Mouse (Mus musculus): ENCODE data around the gene Atp6v0a1.

Atp6v0a1 gene

DNA sequence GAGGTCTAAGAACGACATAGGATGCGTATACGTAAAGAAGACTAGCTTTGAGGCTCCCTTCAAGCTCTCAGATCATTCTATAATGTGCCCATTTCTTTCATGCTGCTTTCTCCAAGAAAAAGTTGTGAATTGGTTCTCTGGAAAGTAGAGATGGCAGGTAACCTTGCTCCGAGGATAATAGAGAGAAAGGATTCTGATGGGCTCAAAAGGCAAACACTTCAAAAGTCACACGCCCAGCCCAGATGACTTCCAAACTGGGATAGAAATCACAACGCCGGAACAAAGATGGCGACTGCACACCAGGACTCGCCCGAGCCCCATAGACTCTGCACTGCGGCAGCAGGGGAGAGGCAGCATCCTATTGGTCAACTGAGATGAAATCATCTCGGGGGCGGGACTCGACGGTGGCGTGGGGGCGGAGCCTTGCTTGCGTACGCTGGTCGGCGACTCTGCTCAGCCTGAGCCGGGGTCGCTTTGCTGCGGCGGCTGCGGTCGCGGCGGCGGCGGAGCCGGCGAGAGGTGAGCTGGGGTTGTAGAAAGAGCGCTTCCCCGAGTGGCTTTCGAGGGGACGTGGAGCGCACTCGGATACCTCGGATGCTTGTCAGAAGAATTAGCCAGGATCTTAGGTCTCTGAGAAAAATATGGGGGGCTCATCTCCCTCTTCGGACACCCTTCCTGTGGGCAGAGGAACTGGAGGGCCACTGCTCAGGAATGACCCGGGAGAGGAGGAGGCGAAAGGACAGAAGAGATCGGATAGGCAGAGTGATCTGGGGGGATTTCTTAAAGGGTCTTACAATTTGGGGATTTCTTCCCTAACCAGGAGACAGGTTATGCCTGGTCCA is at the start of gene Atp6v0a1:
Gene Atp6v0a1 (plus strand): TSS at position 407 of the 842 bp plus-strand sequence.
- DNase-seq (ENCODE audit: low spot score in 2 of 2), result peak; percentile 97

DNA sequence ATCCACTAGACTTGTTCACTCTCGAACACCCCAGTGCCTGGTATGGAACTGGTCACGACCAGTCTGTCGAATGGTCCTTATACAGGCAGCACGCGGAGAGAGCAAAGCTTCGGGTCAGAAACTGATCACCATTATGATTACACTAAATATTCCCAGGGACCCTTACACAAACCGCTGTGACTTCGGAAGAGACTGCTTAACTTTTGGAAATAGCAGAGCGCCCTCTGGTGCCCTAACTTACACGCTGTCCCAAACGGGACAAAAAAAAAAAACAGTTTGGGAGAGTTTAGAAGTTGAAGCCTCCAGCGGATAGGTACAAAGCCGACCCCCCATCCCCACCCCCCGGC is 49.8 kb upstream of the Atp6v0a1 start:
- peak in 1 of 2 experiments; percentile 49 for DNase-seq (ENCODE audit: low spot score in 2 of 2)

DNA sequence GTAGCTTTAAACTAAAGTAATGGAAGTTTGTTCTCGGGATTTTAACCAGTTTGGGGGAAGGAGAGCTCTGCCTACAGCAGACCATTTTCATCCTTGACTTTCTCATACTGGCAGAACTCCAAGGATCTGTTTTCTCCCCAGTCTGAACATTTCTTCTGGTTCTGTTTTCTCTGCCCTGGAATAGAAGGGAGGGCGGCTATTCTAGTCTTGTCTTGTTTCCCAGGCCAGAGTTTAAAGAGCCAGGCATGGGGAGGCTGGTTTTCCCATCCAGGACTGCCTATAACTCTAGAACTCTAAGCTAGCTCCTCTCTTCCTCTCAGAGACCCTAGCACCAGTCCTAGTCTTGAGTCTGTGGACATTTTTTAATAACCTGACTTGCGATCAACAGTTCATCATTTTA is 49.4 kb upstream of the Atp6v0a1 start:
- DNase-seq (ENCODE audit: low spot score in 2 of 2), result no peak

DNA sequence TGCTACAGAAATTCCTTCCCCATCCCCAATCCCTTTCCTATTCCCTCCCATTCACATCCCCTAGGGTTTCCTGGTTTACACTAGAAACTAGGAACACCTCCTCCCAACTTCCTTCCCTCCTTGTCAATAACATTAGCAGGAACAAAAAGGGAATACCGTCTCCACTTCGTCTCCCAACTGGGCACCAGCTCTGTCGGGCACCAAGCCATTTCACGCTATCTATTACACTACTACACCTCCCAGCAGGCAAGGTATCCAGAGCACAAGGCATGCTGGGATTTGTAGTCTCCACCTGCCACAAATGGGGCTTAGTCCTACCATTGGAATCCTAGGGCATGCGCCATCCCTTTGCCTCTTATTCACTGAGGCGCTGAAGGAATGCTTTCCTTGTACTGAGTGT is 48.7 kb upstream of the Atp6v0a1 start:
- DNase-seq (ENCODE audit: low spot score in 2 of 2), result peak in 1 of 2 experiments; percentile 31

DNA sequence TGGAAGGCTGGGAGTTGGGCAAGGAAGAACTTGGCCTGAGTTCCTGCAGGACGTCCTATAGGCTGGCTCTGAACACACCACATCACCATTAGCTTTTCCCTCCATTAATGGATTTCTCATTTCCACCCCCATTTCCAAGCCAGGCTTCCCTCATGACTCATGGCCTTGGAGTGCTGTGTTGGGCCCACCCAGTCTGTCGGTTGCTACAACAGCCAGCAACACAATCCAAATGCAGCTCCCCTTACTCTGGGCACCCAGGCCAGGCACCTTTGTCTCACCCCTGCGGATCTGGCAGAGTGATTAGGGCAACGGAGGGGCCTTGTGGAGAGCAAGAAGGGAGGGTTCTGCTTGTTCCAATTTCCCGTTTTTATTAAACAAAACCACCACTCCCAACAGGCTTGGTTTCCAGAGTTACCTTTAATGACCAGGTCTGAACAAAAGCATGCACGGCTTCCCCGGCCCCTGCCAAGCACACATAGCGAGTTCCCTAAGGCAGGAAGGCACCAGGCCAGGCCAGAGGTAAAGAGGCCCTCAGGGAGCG is 46.8 kb upstream of the Atp6v0a1 start:
- no peak for DNase-seq (ENCODE audit: low spot score in 2 of 2)

DNA sequence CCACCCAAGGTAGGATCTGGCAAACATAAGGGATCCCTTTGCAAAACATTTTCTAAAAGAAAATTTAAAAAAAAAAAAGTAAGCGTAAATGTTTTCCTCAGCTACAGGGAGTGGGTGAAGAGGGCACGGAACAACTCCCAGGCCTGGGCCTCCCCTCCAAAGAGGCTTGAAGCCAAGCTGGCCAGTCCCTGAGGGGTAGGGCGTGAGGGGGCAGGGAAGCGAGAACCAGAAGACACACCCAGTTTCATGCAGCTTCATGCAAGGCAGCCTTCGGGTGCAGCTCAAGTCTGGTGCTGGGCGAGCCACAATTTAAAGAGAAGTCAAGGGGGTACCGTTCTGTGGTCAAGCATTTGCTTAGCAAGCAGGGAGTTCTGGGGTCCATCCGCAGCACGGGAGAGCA is 45.6 kb upstream of the Atp6v0a1 start:
- DNase-seq (ENCODE audit: low spot score in 2 of 2), result no peak

DNA sequence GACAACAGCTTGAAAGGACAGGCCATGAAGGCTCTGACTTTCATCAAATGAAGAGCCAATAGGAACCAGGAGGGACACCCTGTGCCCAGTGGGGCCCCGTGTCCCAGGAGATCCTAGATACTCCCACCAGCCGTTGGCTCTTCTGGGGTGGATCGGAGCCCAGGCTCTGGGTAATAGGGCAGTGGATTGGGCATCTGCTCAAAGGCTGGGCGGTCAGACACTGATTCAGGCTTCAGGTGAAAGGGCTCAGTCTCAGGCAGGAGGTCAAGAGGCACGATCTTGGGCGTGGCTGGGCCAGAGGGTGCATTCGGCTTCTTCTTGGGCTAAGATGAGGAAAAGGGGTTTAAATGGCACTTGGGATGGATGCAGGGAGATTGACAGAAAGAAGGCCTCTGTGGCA is 45.1 kb upstream of the Atp6v0a1 start:
- no peak for DNase-seq (ENCODE audit: low spot score in 2 of 2)

DNA sequence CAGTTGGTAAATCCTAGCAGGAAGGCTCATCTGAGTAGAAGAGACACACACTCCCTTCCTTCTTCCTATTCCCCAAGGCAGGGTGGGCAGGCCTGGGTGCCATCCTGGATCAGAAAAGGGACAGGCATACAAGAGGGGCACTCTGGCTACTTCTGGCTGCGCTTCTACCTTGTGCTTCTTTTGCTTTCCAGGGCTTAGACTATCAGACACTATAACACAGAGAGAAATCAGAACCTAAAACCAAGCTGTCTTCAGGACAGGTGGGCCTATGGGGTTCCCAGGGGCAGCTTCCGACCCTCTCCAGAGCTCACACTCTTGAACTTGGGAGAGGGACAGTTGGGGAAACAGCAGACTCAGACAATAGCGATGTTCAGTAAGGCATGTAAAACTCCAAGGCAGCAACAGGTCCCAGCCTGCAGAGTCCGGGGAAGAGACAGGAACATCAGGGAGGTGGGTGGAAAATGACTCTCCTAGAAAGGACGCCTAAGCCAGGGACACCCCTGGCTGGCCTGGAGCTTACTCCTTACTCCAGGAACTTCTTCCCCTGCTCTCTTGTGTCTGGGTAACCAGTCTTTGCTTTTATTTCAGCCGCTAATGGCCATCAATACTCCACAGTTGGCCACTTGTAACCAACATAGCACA is 44.2 kb upstream of the Atp6v0a1 start:
- DNase-seq (ENCODE audit: low spot score in 2 of 2), result no peak

DNA sequence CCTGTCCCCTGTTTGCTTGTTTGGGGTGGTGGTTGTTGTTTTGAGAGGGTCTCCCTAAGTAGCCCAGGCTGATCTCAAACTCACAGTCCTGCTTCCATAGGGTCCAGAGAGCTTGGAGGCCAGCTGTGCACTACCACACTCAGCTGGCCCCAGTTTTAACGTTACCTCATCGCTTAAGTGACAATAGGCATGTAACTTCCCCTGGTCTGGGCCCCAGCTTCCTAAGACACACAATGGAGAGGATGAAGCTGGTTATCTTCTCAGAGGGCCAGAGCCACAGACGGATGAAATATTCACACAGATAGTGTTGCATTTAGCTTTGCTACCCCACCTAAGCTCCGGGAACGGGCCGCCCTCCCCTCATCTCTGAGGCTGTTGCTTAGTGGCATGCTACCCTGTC is 43.5 kb upstream of the Atp6v0a1 start:
- DNase-seq (ENCODE audit: low spot score in 2 of 2), result no peak

DNA sequence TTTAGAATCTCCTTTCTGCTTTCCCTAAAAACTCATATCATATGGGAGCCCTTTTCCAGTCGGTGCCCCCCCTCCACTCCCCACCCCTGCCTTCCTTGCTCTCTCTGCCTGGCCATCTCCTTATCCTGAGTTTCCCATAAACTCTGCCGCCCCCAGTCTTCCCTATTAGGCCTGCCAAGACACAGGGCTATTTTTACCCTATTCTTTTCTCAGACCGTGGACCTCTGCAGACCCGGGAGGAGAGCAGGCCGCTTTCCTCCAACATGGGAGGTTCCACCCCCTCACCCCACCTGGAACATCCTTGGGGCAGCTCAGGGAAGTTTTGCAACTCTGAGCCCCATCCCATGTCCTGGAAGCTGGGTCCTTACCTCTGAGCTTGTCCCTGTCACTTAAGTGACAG is 41.9 kb upstream of the Atp6v0a1 start:
- no peak for DNase-seq (ENCODE audit: low spot score in 2 of 2)

DNA sequence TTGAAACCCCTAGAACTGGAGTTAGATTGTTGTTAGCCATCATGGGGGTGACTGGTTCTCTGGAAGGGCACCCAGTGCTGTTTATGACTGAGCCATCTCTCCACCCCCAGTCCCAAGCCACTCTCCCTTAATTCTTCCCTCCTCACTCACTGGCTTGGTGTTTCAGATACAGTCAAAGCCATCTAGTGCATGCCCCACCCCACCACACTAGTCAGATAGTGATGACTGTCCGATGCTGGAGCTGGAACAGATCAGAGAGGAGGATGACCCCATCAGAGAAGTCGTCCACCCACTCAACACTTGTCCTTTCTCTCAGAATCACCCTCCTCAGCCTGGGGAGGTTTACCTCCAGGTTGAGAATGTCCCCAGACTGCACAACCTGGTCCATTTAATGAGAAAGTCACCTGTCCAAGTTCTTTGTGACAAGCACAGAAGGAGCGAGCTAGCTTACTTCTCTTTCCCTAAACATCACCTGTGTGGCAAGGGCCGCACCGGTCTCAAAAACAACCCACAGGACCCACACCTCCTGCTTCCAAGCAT is 41.3 kb upstream of the Atp6v0a1 start:
- DNase-seq (ENCODE audit: low spot score in 2 of 2), result no peak

DNA sequence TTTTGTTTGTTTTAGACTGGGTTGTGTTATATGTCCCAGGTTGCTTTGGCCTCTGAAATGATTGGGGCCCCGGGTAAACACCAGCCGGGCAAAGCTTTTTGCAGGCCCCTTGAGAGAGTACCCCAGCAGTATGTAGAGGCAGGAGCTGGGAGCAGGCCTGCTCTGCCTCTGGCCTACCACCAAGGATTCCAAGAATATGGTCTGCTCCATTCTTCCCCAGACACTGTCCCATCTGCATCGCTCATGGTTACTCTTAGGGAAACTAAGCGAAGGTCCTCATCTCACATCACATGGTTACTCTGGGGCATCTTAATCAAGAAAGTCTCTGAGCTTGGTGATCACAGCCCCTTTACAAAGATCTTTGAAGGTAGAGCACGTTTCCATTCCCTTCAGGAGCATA is 40.8 kb upstream of the Atp6v0a1 start:
- no peak for DNase-seq (ENCODE audit: low spot score in 2 of 2)

DNA sequence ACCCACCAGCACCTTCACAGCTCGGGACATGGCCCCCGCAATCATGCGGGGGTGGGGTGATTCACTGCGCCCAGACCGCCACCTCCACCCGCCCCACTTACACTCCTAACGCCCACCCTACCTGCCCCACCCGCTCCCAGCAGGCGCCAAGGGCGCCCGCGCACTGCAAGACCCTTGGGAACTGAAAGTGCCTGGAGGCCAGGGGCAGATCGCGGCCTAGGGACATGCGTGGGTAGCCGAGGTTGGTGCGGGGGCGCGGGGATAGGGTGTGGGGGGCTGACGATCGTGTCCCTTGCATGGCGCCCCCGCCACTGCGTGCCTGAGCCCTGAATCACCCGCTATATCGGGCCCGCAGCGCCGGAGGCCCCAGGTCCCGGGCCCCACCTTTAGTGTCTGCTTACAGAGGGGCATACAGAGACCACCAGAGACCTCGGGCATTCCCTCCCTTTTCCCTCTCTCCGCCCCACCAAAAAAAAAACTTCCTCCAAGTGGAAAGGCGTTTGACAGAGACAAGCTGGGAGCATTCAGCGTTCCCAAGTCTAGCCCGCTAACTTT is 40.0 kb upstream of the Atp6v0a1 start:
- DNase-seq (ENCODE audit: low spot score in 2 of 2), result no peak

DNA sequence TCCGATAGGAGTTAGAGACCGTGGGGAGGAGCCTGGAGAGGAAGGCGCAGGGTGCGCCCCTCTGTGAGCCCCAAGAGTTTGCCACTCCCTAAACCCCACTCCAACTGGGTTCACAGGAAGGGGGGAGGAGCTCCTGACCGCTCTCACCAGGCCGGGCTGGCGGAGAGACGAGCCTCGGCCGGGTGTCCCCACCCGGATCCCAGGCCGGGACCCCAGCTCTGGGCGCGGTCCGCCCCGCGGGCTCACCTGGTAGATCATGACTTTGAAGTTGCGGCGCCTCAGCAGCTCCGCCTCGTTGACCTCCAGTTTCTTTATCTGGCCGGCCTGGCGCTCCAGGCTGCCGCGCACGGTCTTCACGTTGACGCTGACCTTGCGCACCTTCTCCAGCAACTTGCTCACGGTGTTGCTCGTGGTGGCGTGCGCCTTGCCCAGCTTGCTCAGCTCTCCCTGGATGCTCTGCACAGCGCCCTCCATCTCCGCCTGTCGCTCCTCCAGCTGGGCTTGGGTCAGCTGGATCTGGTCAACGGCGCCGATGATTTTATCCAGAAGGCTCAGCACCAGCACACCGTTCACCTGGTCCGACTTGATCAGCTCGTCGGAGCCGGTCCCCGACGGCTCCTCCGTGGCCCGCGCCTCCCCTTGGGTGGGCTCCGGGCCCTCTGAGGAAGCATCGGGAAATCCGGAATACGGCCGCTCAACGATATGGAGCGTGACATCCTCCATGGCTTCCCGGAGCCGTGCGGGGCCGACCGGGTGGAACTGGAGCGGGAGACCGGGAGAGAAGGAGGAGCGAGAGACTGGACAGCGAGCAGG is 39.3 kb upstream of the Atp6v0a1 start:
- DNase-seq (ENCODE audit: low spot score in 2 of 2), result no peak

DNA sequence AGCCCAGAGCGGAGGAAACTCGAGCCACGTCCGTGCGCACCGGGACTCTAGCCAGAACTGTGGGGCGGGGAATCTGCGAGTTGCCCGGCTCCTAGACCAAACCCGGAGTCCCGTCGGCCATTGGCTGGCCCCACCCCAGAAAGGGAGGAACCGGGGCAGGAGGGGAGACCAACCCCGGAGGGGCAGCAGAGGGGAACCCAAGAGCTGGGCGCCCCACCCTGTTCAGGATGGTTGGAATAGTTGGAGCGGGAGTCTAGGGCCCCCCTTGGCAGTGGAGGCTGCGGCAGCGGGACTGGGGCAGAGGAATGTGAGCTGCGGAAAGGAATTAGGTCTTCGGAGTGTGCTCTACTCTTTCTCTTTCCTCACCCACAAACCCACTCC is 38.7 kb upstream of the Atp6v0a1 start, which contains the start of gene Cavin1:
Gene Cavin1 (minus strand): TSS at position 331 of the 381 bp plus-strand sequence.
- peak; percentile 39 to 65 for DNase-seq (ENCODE audit: low spot score in 2 of 2)

DNA sequence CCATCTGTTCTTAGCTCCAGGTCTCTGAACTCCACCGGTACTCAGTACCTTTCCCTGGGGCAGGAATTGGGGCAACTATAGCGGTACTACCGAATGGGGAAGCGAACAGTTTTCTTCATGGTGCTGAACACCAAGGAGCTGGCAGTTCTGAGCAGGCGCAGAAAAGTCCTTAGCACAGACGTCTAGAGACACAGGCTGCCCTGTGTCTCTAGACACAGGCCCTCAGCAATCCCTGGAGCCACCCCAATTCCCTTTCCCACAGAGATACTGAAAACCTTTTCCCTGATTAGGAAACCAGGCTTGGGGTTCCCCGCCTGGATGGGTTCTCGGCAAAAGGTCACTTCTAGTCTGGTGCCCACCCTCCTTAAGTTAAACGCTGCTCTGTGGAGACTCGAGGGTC is 37.8 kb upstream of the Atp6v0a1 start:
- DNase-seq (ENCODE audit: low spot score in 2 of 2), result no peak

DNA sequence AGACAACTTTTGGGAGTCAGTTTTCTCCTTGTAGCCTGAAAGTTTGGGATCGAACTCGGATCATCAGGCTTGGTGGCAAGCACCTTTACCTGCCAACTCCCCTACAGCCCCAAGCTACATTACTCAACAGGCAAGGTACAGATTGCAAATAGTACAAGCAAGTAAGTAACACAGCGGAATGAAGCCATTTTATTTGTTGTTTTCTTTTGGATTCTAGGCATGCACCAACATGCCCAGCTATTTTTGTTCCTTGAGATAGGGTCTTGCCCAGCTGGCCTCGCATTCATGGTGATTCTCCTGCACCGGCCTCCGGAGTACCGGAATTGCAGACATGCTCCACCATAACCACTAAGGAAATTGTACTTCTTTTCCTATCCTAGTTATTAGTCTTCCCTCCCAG is 36.0 kb upstream of the Atp6v0a1 start:
- DNase-seq (ENCODE audit: low spot score in 2 of 2), result no peak

DNA sequence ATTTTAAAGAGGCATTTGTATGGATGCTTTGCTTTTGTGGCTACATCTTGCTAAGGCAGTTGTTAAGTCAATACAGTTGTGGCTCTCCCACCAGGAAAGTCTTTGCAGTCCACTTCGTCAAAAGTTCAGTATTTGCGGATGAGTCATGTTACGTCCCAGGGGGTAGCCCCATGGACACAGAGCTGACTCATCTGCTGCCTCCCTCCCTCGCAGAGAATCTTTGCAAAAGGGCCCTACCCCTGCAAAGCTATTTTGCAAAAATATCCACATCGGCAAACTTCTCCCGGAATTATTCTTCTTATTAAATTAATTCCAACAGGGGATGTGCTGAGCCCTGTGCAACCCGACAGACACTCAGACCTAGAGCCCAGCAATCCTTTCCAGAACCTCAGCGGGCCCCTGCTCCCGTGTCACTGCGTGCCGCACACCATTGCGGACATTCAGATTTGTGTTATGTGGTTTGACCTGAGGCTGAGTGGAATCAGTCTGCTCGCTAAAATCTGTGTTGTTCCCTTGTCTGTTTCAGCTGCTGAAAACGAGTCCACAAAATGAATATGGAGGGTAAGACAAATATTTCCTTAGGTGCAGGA is 34.8 kb upstream of the Atp6v0a1 start:
- no peak for DNase-seq (ENCODE audit: low spot score in 2 of 2)

DNA sequence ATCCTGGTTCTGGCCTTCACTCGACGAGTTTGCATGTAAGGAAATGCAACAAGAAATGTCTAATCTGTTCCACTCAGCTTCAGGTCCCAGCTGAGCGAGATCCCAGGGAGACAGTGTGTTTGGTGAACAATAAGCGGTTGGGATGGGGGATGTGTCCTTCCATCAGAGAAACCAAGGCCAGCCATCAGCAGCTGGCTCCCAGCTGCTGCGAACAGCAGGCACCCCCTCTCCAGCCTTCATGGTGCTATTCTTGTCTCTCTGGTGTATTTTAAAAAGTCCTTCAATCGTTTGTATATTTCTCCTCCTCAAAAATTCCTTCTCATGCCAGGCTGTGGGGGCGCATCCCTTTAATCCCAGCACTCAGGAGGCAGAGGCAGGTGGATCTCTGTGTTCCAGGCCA is 34.0 kb upstream of the Atp6v0a1 start:
- DNase-seq (ENCODE audit: low spot score in 2 of 2), result no peak

DNA sequence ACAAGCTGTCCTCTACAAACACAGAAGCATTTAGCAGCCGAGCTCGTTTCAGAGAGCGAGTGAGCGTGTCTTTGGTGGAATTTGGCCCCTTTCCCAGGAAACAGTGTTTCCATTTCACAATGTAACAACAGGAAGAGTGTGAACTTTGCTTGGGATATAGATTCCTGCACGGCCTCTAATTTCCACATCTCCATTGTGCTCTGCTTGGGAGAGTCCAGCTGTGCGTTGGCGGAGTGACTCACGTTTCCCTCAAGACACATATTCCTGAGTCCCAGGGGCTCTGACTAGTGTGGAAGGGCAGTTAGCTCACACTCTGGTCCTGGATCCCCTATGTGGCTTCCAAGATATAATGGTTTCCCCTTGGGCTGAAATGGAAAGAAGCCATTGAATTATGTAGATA is 29.4 kb upstream of the Atp6v0a1 start:
- DNase-seq (ENCODE audit: low spot score in 2 of 2), result no peak

DNA sequence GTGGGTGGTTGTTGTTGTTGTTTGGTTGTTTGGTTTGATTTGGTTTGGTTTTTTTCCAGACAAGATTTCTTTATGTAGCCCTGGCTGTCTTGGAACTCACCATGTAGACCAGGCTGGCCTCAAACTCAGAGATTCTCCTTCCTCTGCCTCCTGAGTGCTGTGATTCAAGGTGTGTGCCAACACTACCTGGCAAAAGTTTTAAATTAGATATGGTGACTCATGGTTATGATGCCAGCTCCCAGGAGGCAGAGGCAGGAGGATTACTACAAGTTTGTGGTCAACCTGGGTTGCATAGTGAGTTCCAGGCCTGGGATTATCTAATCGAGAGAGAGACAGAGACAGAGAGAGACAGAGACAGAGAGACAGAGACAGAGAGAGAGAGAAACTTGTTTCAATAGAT is 28.8 kb upstream of the Atp6v0a1 start:
- no peak for DNase-seq (ENCODE audit: low spot score in 2 of 2)
